Mouse (Mus musculus): ENCODE measurements at regions not wholly inside any gene's neighbourhood (a gene's known extent, or its start where the extent isn't known, plus 50 kb on each side); places are given as distances from the start of the nearest gene placed in this dataset.

DNA sequence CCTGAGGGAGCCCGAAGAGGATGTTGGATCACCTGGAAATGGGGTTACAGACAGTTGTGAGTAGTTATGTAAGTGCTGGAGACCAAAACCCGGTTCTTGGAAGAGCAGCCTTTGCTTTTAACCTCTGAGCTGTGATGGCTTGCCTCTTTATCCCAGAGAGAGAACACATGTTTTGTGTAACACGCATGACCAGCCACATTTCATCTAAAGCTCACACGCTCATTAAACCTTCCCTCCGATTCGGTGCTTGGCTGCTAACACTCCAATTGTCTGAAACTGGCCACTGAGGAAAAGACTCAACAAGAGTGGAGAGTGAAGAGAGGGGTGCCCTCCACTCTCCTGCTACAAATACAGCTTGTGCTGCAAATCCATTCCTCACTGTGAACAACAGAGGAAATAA, 210.0 kb downstream of the Prex1 start:
- TF ChIP-seq CTCF (IDR thresholded peaks at IDR 0.05; ENCODE audit: borderline replicate concordance, insufficient read depth, low read depth, low read length) (no peak), POLR2A (IDR thresholded peaks at IDR 0.05; ENCODE audit: borderline replicate concordance, insufficient read depth, low read length) (no peak)
- no peak for DNase-seq
- 45% methylated on average over 6 of the region's 6 CpGs for WGBS
- Histone ChIP-seq H3K4me3 (replicated peaks; ENCODE audit: insufficient read depth, low read depth, low read length) (no peak overlapping the region), H3K27ac (ENCODE audit: insufficient read depth, low read length) (no peak overlapping the region), H3K4me1 (ENCODE audit: control insufficient read depth, insufficient read depth, low read length) (no peaks in the 10 kb centered on the region), H3K27me3 (ENCODE audit: control insufficient read depth, insufficient read depth, low read length) (no peaks in the 10 kb centered on the region)

DNA sequence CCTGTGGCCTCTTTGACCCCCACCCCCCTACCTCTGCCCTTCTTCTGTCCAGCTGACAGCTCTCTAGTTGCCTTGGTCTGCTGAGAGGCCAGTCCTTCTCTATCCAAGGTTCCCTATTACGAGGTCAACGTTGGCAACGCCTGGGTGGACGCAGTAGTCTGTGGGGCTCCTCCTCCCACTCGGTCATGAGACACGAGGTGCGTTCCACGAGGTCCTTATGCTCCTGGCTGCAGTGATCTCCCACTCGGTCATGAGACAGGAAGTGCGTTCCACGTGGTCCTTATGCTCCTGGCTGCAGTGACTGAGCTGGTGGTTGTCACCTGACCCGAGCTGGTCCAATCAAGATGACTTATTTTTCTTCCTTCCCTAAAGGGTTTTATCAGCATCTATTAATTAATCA, 220.7 kb downstream of the Prex1 start:
- DNase-seq: no peak
- Histone ChIP-seq H3K27me3 (ENCODE audit: control insufficient read depth, insufficient read depth, low read length) (no peaks in the 10 kb centered on the region), H3K4me1 (ENCODE audit: control insufficient read depth, insufficient read depth, low read length) (no peaks in the 10 kb centered on the region), H3K27ac (ENCODE audit: insufficient read depth, low read length) (no peak overlapping the region), H3K4me3 (replicated peaks; ENCODE audit: insufficient read depth, low read depth, low read length) (no peak overlapping the region)
- WGBS: 80% methylated on average over 12 of the region's 12 CpGs
- TF ChIP-seq CTCF (IDR thresholded peaks at IDR 0.05; ENCODE audit: borderline replicate concordance, insufficient read depth, low read depth, low read length) (no peak), POLR2A (IDR thresholded peaks at IDR 0.05; ENCODE audit: borderline replicate concordance, insufficient read depth, low read length) (no peak)

DNA sequence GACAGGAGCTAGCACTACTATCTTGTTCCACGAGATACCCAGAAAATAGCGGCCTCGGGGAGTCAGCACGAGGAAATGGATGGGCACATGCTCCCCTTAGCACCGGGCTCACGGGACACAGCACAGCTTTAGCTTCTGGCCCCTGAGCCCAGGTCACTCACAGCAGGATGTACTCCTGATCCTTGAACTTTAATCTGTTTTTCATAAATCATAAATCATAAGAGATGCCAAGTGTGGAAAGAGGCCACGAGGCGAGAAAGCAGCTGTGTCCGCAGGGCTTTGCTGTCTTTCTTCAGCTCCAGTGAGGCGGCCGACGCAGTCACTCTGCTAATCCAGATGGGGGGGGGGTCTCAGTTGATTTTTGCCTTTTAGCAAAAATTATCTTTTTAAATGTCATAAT, 221.2 kb downstream of the Prex1 start:
- H3K4me3 ChIP-seq (replicated peaks; ENCODE audit: insufficient read depth, low read depth, low read length): no peak overlapping the region
- 52% methylated on average over 12 of the region's 12 CpGs for WGBS
- DNase-seq: no peak
- H3K27ac ChIP-seq (ENCODE audit: insufficient read depth, low read length): no peak overlapping the region
- no peaks in the 10 kb centered on the region for H3K4me1 ChIP-seq (ENCODE audit: control insufficient read depth, insufficient read depth, low read length)
- TF ChIP-seq POLR2A (IDR thresholded peaks at IDR 0.05; ENCODE audit: borderline replicate concordance, insufficient read depth, low read length) (no peak), CTCF (IDR thresholded peaks at IDR 0.05; ENCODE audit: borderline replicate concordance, insufficient read depth, low read depth, low read length) (no peak)
- no peaks in the 10 kb centered on the region for H3K27me3 ChIP-seq (ENCODE audit: control insufficient read depth, insufficient read depth, low read length)

DNA sequence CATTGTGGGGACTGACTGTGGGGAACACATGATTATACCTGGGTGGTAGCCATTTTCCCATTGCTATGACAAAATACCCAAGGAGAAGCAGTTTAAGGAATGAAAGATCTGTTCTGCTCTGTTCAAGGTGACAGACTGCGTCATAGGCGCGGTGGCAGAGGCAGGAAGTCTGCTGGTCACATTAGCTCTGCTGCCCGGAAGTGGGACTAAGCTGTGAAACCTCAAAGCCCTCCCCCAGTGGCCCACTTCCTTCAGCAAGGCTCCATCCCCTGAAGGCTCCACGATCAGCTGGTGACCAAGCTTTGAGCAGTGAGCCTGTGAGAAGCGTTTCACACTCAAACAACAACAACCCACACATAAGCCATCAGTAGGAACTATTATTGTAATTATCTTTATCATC, 221.8 kb downstream of the Prex1 start:
- no peaks in the 10 kb centered on the region for H3K27me3 ChIP-seq (ENCODE audit: control insufficient read depth, insufficient read depth, low read length)
- no peak overlapping the region for H3K27ac ChIP-seq (ENCODE audit: insufficient read depth, low read length)
- TF ChIP-seq CTCF (IDR thresholded peaks at IDR 0.05; ENCODE audit: borderline replicate concordance, insufficient read depth, low read depth, low read length) (no peak), POLR2A (IDR thresholded peaks at IDR 0.05; ENCODE audit: borderline replicate concordance, insufficient read depth, low read length) (no peak)
- 84% methylated on average over 6 of the region's 6 CpGs for WGBS
- no peaks in the 10 kb centered on the region for H3K4me1 ChIP-seq (ENCODE audit: control insufficient read depth, insufficient read depth, low read length)
- no peak overlapping the region for H3K4me3 ChIP-seq (replicated peaks; ENCODE audit: insufficient read depth, low read depth, low read length)
- no peak for DNase-seq

DNA sequence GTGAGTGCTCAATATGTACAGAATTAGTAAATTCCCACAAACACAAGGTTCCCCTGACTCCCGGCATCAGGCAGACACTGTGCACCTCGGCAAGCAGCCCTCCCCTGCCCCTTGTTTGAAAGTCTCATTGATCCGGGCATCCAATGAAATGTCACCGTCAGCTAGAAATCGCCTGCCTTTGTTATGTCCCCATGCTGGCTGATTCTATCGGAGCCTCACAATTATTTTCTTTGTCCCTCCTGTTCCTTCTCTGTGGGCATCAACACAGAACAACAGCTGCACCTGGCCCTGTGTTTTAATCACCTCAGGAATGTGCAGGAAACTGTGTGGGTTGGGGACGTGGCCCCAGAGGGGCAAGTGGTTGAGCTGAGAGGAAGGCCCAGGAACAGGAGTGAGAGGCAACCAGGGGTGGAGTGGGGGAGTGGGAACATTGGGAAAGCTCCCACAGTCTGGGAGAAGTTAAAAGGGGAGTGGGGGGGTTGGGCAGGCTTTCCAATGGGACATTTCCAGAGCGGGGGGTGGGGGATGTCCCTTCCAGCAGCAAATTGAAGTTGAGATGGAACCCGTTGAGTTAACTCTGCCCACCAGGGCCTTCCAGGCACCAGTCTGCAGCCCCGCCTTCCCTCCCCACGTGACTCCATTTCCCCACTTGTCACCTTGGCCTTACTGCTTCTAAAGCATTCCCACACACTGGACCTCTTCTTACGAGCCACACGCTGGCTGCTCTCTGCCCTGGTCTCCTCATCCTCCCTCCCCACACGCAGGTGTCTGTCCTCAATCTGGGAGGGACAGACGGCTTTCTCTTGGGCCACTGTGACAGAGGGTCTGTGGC, 224.4 kb downstream of the Prex1 start:
- TF ChIP-seq POLR2A (IDR thresholded peaks at IDR 0.05; ENCODE audit: borderline replicate concordance, insufficient read depth, low read length) (no peak), CTCF (IDR thresholded peaks at IDR 0.05; ENCODE audit: borderline replicate concordance, insufficient read depth, low read depth, low read length) (no peak)
- Histone ChIP-seq H3K4me1 (ENCODE audit: control insufficient read depth, insufficient read depth, low read length) (no peaks in the 10 kb centered on the region), H3K27me3 (ENCODE audit: control insufficient read depth, insufficient read depth, low read length) (no peaks in the 10 kb centered on the region), H3K27ac (ENCODE audit: insufficient read depth, low read length) (no peak overlapping the region), H3K4me3 (replicated peaks; ENCODE audit: insufficient read depth, low read depth, low read length) (no peak overlapping the region)
- 63% methylated on average over 15 of the region's 15 CpGs for WGBS
- no peak for DNase-seq

DNA sequence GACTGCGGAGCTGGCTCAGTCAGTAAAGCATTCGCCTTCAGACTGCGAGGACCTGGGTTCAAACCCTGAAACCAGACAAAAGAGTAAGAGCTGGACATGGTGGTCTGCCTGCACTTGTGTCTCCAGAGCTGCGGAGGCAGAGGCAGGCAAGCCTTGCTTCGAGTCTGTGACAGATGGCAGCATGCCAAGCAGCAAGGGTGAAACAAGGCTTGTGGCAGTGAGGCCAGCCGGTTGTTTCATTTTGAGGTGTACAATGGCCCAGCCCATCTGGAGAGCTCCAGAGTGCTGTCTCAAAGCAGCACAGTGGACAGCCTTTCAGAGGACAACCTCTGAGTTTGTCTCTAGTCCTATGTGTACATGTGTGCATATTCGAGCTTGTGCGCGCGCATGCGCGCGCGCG, 225.9 kb downstream of the Prex1 start:
- DNase-seq: peak in 1 of 2 experiments; percentile 9
- no peak overlapping the region for H3K27ac ChIP-seq (ENCODE audit: insufficient read depth, low read length)
- 79% methylated on average over 15 of the region's 15 CpGs for WGBS

DNA sequence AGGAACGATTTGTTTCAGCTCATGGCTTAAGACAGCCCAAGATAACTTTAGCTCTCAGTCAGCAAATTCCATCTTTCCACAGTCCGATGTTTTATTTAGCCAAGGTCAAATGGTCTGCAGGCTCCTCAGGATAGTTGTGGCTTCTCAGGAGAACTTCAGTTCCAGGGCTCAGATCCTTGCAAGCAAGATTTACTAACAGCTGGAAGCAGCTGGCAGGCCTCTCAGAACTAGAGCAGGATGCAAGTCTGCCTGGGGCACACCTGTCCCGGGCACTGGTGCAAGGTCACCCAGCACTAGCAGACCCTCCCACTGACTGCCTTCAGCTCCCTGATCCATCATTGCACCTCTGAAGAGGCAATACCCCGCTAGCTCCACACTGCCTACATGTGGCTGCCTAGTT, 227.8 kb downstream of the Prex1 start:
- TF ChIP-seq CTCF (IDR thresholded peaks at IDR 0.05; ENCODE audit: borderline replicate concordance, insufficient read depth, low read depth, low read length): no peak
- TF ChIP-seq POLR2A (IDR thresholded peaks at IDR 0.05; ENCODE audit: borderline replicate concordance, insufficient read depth, low read length): no peak
- Histone ChIP-seq H3K27ac (ENCODE audit: insufficient read depth, low read length) (no peak overlapping the region), H3K27me3 (ENCODE audit: control insufficient read depth, insufficient read depth, low read length) (no peaks in the 10 kb centered on the region), H3K4me3 (replicated peaks; ENCODE audit: insufficient read depth, low read depth, low read length) (no peak overlapping the region), H3K4me1 (ENCODE audit: control insufficient read depth, insufficient read depth, low read length) (peaks cover 4% of the 10 kb centered on the region; the same call in 1 of the 2 replicates)
- DNase-seq: no peak
- WGBS: 92% methylated on average over 4 of the region's 4 CpGs

More for the DNA sequence above, 225.9 kb downstream of the Prex1 start:
- H3K27me3 ChIP-seq (ENCODE audit: control insufficient read depth, insufficient read depth, low read length): no peaks in the 10 kb centered on the region
- peaks cover 4% of the 10 kb centered on the region; the same call in 1 of the 2 replicates for H3K4me1 ChIP-seq (ENCODE audit: control insufficient read depth, insufficient read depth, low read length)
- H3K4me3 ChIP-seq (replicated peaks; ENCODE audit: insufficient read depth, low read depth, low read length): no peak overlapping the region
- TF ChIP-seq POLR2A (IDR thresholded peaks at IDR 0.05; ENCODE audit: borderline replicate concordance, insufficient read depth, low read length): no peak
- TF ChIP-seq CTCF (IDR thresholded peaks at IDR 0.05; ENCODE audit: borderline replicate concordance, insufficient read depth, low read depth, low read length): no peak

DNA sequence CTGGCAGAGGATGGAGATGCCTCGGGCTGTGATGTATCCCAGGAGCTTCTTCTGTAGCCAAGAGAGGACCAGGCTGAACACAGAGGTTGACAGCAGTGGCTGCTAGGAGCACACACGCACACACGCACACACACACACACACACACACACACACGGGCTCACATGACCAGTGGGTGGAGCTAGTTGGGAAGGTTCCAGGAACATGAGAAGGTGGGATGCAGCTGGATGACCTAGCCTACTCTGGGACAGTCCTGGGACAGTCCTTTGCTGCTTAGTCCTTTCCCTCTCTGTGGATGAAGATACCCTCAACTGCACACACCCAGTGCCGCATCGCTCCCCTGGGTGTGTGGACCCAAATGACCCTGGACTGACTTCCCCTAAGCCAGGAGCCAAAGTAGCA, 228.3 kb downstream of the Prex1 start:
- H3K4me3 ChIP-seq (replicated peaks; ENCODE audit: insufficient read depth, low read depth, low read length): no peak overlapping the region
- DNase-seq: no peak
- H3K27ac ChIP-seq (ENCODE audit: insufficient read depth, low read length): no peak overlapping the region
- H3K4me1 ChIP-seq (ENCODE audit: control insufficient read depth, insufficient read depth, low read length): peaks cover 4% of the 10 kb centered on the region; the same call in 1 of the 2 replicates
- 79% methylated on average over 6 of the region's 6 CpGs for WGBS
- no peak for TF ChIP-seq CTCF (IDR thresholded peaks at IDR 0.05; ENCODE audit: borderline replicate concordance, insufficient read depth, low read depth, low read length)
- no peaks in the 10 kb centered on the region for H3K27me3 ChIP-seq (ENCODE audit: control insufficient read depth, insufficient read depth, low read length)
